Mouse (Mus musculus): ENCODE results near the gene Nfib. TPM values are rescaled to one million over a fixed set of nuclear protein-coding genes. Genes with fewer than 3 reads are reported as not detected.

The Nfib gene
- polyA plus RNA-seq, 1 experiment from 2014 or later: 263 TPM

- H3K9me3 ChIP-seq (ENCODE audit: control insufficient read depth, low read length): no peaks in the 10 kb centered on the region
- no peak overlapping the region for H3K9ac ChIP-seq (replicated peaks; ENCODE audit: low read depth, low read length)
- H3K4me1 ChIP-seq (replicated peaks; ENCODE audit: control insufficient read depth, insufficient read depth, low read length): peaks cover 3% of the 10 kb centered on the region
- H3K36me3 ChIP-seq (ENCODE audit: control insufficient read depth, insufficient read depth): no peaks in the 10 kb centered on the region
- H3K4me2 ChIP-seq (ENCODE audit: low read length): no peak overlapping the region
- WGBS: 86% methylated on average over 7 of the region's 7 CpGs
- no peak overlapping the region for H3K27ac ChIP-seq (ENCODE audit: low read length)
- no peaks in the 10 kb centered on the region for H3K27me3 ChIP-seq (replicated peaks; ENCODE audit: control insufficient read depth, insufficient read depth, low read length)
- ATAC-seq: no peak
- H3K4me3 ChIP-seq (replicated peaks; ENCODE audit: low read length): no peak overlapping the region
Measured at GRCm38 (mm10) chr4:82711611-82712295, 6.2 kb upstream of the Nfib start.

DNA sequence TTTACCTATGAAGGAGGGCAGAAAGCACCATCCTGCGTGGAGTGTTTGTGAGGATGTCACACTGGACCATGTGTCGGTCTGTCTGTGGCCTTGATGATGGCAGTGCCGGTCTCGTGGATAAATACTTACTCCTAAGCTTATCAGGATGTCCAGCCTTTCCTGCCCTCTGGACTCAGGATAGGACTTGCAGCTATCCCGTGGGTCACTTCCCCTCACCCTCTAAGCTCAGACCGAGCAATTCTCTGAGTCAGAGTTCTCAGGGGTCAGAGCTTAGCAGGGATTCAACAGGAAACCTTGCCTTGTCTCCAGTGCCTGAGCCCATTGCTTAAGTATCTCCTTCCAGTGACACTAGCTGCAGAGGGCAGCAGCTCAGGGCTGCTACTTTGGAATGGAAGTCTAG is 4.1 kb upstream of the Nfib start:
- ATAC-seq: no peak
- Histone ChIP-seq H3K4me3 (replicated peaks; ENCODE audit: low read length) (no peak overlapping the region), H3K9me3 (ENCODE audit: control insufficient read depth, low read length) (no peaks in the 10 kb centered on the region), H3K4me1 (replicated peaks; ENCODE audit: control insufficient read depth, insufficient read depth, low read length) (peaks cover 21% of the 10 kb centered on the region), H3K27me3 (replicated peaks; ENCODE audit: control insufficient read depth, insufficient read depth, low read length) (no peaks in the 10 kb centered on the region), H3K9ac (replicated peaks; ENCODE audit: low read depth, low read length) (no peak overlapping the region), H3K27ac (ENCODE audit: low read length) (no peak overlapping the region), H3K4me2 (ENCODE audit: low read length) (no peak overlapping the region), H3K36me3 (ENCODE audit: control insufficient read depth, insufficient read depth) (no peaks in the 10 kb centered on the region)
- WGBS: 85% methylated on average over 6 of the region's 6 CpGs

- Histone ChIP-seq H3K27ac (ENCODE audit: low read length) (peak overlapping the region; percentile 11; the same call in 1 of the 2 replicates), H3K4me2 (ENCODE audit: low read length) (no peak overlapping the region)
- ATAC-seq: no peak
Measured at GRCm38 (mm10) chr4:82706012-82706411, 462 bp upstream of the Nfib start.

GRCm38 (mm10) chr4:82704079-82704830 is 1.3 kb downstream of the Nfib start:
- Histone ChIP-seq H3K9ac (replicated peaks; ENCODE audit: low read depth, low read length) (0 out of 2 replicates have a peak overlapping the region, but pooled peaks have one; percentile 16), H3K27ac (ENCODE audit: low read length) (peak overlapping the region; percentile 50)
- peak; percentile 36 for ATAC-seq

More at GRCm38 (mm10) chr4:82706012-82706411, 462 bp upstream of the Nfib start:
- Histone ChIP-seq H3K36me3 (ENCODE audit: control insufficient read depth, insufficient read depth) (no peaks in the 10 kb centered on the region), H3K4me1 (replicated peaks; ENCODE audit: control insufficient read depth, insufficient read depth, low read length) (peaks cover 29% of the 10 kb centered on the region), H3K4me3 (replicated peaks; ENCODE audit: low read length) (no peak overlapping the region), H3K9me3 (ENCODE audit: control insufficient read depth, low read length) (no peaks in the 10 kb centered on the region), H3K9ac (replicated peaks; ENCODE audit: low read depth, low read length) (no peak overlapping the region), H3K27me3 (replicated peaks; ENCODE audit: control insufficient read depth, insufficient read depth, low read length) (no peaks in the 10 kb centered on the region)
- 31% methylated on average over 2 of the region's 2 CpGs for WGBS

DNA sequence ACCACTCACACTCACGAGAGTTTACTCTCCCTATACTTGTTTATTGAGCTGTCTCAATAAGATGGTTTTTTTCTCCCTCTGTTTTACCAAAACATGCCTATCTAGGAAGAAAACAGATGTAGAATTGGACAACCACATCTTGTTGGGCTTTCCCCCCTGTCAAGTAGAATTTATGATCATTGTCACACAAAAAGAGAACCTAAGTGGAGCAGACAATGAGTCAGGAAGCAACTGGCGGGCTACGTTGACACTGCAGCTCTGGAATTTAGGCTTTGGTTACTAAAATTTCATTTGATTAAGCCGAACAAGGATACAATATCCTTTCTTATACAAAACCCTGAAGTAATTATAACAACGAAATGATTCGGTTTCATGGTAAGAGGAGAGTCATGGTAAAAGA is 2.7 kb downstream of the Nfib start:
- no peak for ATAC-seq
- Histone ChIP-seq H3K4me3 (replicated peaks; ENCODE audit: low read length) (no peak overlapping the region), H3K9me3 (ENCODE audit: control insufficient read depth, low read length) (no peaks in the 10 kb centered on the region), H3K36me3 (ENCODE audit: control insufficient read depth, insufficient read depth) (no peaks in the 10 kb centered on the region), H3K27ac (ENCODE audit: low read length) (no peak overlapping the region), H3K27me3 (replicated peaks; ENCODE audit: control insufficient read depth, insufficient read depth, low read length) (no peaks in the 10 kb centered on the region), H3K4me1 (replicated peaks; ENCODE audit: control insufficient read depth, insufficient read depth, low read length) (peaks cover 29% of the 10 kb centered on the region), H3K9ac (replicated peaks; ENCODE audit: low read depth, low read length) (no peak overlapping the region), H3K4me2 (ENCODE audit: low read length) (no peak overlapping the region)
- 55% methylated on average over 6 of the region's 6 CpGs for WGBS

More at GRCm38 (mm10) chr4:82704079-82704830, 1.3 kb downstream of the Nfib start:
- H3K4me2 ChIP-seq (ENCODE audit: low read length): peak overlapping the region; percentile 45
- H3K4me3 ChIP-seq (replicated peaks; ENCODE audit: low read length): peak overlapping the region; percentile 29
- no peaks in the 10 kb centered on the region for H3K36me3 ChIP-seq (ENCODE audit: control insufficient read depth, insufficient read depth)
- H3K27me3 ChIP-seq (replicated peaks; ENCODE audit: control insufficient read depth, insufficient read depth, low read length): no peaks in the 10 kb centered on the region
- no peaks in the 10 kb centered on the region for H3K9me3 ChIP-seq (ENCODE audit: control insufficient read depth, low read length)
- WGBS: 10% methylated on average over 19 of the region's 19 CpGs
- H3K4me1 ChIP-seq (replicated peaks; ENCODE audit: control insufficient read depth, insufficient read depth, low read length): peaks cover 29% of the 10 kb centered on the region

DNA sequence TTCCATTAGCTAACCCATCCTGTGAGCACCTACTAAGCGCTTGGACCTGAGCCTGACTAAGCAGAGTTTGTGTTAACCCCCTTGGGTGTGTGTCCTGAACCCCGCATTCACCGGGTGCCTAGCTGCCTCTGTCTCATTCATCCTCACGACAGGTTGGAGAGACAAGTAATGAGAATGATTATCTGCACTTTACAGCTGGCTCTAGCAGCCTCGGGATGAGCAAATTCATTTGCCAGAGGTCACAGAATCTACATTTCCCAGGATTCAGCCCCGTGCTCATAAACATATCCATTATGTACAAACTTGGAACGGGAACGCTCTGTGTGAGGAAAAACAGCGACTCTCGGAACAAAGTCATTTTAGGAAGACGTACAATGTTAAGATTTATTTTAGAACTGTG is 6.0 kb downstream of the Nfib start:
- ATAC-seq: no peak
- no peak overlapping the region for H3K4me3 ChIP-seq (replicated peaks; ENCODE audit: low read length)
- no peak overlapping the region for H3K9ac ChIP-seq (replicated peaks; ENCODE audit: low read depth, low read length)
- no peaks in the 10 kb centered on the region for H3K9me3 ChIP-seq (ENCODE audit: control insufficient read depth, low read length)
- H3K36me3 ChIP-seq (ENCODE audit: control insufficient read depth, insufficient read depth): no peaks in the 10 kb centered on the region
- H3K27me3 ChIP-seq (replicated peaks; ENCODE audit: control insufficient read depth, insufficient read depth, low read length): no peaks in the 10 kb centered on the region
- H3K27ac ChIP-seq (ENCODE audit: low read length): no peak overlapping the region
- peaks cover 7% of the 10 kb centered on the region for H3K4me1 ChIP-seq (replicated peaks; ENCODE audit: control insufficient read depth, insufficient read depth, low read length)
- WGBS: 73% methylated on average over 11 of the region's 11 CpGs
- no peak overlapping the region for H3K4me2 ChIP-seq (ENCODE audit: low read length)

DNA sequence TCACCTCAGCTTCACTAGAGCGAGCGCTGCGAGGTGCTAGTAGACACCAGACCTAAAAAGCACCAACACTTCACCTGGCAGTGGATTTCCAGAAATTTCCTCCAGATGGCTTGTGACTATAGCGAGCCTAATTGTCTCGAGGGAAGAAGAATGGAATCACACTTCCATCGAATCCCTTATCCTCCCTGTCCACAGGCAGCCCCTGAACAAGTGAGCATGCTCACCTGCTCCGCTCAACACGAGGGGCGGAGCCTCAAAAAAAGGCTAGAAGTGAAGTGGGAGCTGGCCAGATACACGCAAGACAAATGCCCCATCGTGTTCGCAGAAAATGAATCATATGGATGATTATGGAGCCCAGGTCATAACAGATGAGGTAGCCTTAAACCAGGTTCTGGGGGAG is 6.9 kb downstream of the Nfib start:
- Histone ChIP-seq H3K27ac (ENCODE audit: low read length) (no peak overlapping the region), H3K9ac (replicated peaks; ENCODE audit: low read depth, low read length) (no peak overlapping the region), H3K4me3 (replicated peaks; ENCODE audit: low read length) (no peak overlapping the region), H3K4me2 (ENCODE audit: low read length) (no peak overlapping the region), H3K27me3 (replicated peaks; ENCODE audit: control insufficient read depth, insufficient read depth, low read length) (no peaks in the 10 kb centered on the region), H3K4me1 (replicated peaks; ENCODE audit: control insufficient read depth, insufficient read depth, low read length) (no peaks in the 10 kb centered on the region), H3K36me3 (ENCODE audit: control insufficient read depth, insufficient read depth) (no peaks in the 10 kb centered on the region), H3K9me3 (ENCODE audit: control insufficient read depth, low read length) (no peaks in the 10 kb centered on the region)
- ATAC-seq: no peak
- 88% methylated on average over 12 of the region's 12 CpGs for WGBS

- no peak overlapping the region for H3K4me3 ChIP-seq (replicated peaks; ENCODE audit: low read length)
- no peaks in the 10 kb centered on the region for H3K9me3 ChIP-seq (ENCODE audit: control insufficient read depth, low read length)
- ATAC-seq: no peak
- H3K27me3 ChIP-seq (replicated peaks; ENCODE audit: control insufficient read depth, insufficient read depth, low read length): no peaks in the 10 kb centered on the region
- H3K4me2 ChIP-seq (ENCODE audit: low read length): no peak overlapping the region
- no peak overlapping the region for H3K27ac ChIP-seq (ENCODE audit: low read length)
- peaks cover 10% of the 10 kb centered on the region for H3K4me1 ChIP-seq (replicated peaks; ENCODE audit: control insufficient read depth, insufficient read depth, low read length)
- H3K9ac ChIP-seq (replicated peaks; ENCODE audit: low read depth, low read length): no peak overlapping the region
- no peaks in the 10 kb centered on the region for H3K36me3 ChIP-seq (ENCODE audit: control insufficient read depth, insufficient read depth)
- WGBS: 59% methylated on average over 6 of the region's 6 CpGs
Measured at GRCm38 (mm10) chr4:82697151-82697550, 8.4 kb downstream of the Nfib start.

- WGBS: 87% methylated on average over 5 of the region's 5 CpGs
- Histone ChIP-seq H3K4me2 (ENCODE audit: low read length) (no peak overlapping the region), H3K36me3 (ENCODE audit: control insufficient read depth, insufficient read depth) (no peaks in the 10 kb centered on the region), H3K9ac (replicated peaks; ENCODE audit: low read depth, low read length) (no peak overlapping the region), H3K9me3 (ENCODE audit: control insufficient read depth, low read length) (no peaks in the 10 kb centered on the region), H3K4me3 (replicated peaks; ENCODE audit: low read length) (no peak overlapping the region), H3K27ac (ENCODE audit: low read length) (no peak overlapping the region), H3K4me1 (replicated peaks; ENCODE audit: control insufficient read depth, insufficient read depth, low read length) (peaks cover 20% of the 10 kb centered on the region), H3K27me3 (replicated peaks; ENCODE audit: control insufficient read depth, insufficient read depth, low read length) (no peaks in the 10 kb centered on the region)
- ATAC-seq: no peak
Measured at GRCm38 (mm10) chr4:82695760-82696501, 9.6 kb downstream of the Nfib start.

All from forebrain, embryonic 16.5 days (tissue).